Comparison of ENCODE assay signal across 26 mouse cellular contexts in genomic region chr5:133838286-133838685, GRCm38 (mm10).
DNase-seq lines count a peak whose midpoint lies in the region; ATAC-seq lines count a peak whose summit lies in the region.
"Had no signal": no experiment of that assay in that cellular context is flagged by ENCODE, and none has a peak within 500 bp of the region (broad histone marks: within the 10 kb centered on the region; RNA-seq: fewer than 3 reads in every experiment).

No protein-coding gene starts in this region.

- no peak overlapping the region for H3K4me3 ChIP-seq in hindbrain, embryonic 10.5 days
- no peak overlapping the region for H3K4me3 ChIP-seq in hindbrain, embryonic 13.5 days
- no peak overlapping the region for H3K4me3 ChIP-seq in embryonic facial prominence, embryonic 10.5 days
- no peak overlapping the region for H3K4me3 ChIP-seq in limb, embryonic 10.5 days
- H3K4me3 ChIP-seq: embryonic facial prominence, embryonic 12.5 days; forebrain, embryonic 13.5 days; forebrain, embryonic 15.5 days had no signal

- H3K9ac ChIP-seq in hindbrain, embryonic 13.5 days: no peak overlapping the region
- H3K9ac ChIP-seq: embryonic facial prominence, embryonic 12.5 days; forebrain, embryonic 13.5 days; forebrain, embryonic 15.5 days; forebrain, postnatal 0 days had no signal

- H3K36me3 ChIP-seq in hindbrain, embryonic 10.5 days: no peaks in the 10 kb centered on the region
- no peaks in the 10 kb centered on the region for H3K36me3 ChIP-seq in hindbrain, embryonic 13.5 days
- H3K36me3 ChIP-seq in embryonic facial prominence, embryonic 10.5 days (replicated peaks): no peaks in the 10 kb centered on the region
- H3K36me3 ChIP-seq in limb, embryonic 10.5 days: no peaks in the 10 kb centered on the region
- H3K36me3 ChIP-seq: embryonic facial prominence, embryonic 12.5 days; forebrain, embryonic 15.5 days; G1E had no signal

- no peak overlapping the region for H3K4me2 ChIP-seq in hindbrain, embryonic 13.5 days
- H3K4me2 ChIP-seq: embryonic facial prominence, embryonic 12.5 days; forebrain, embryonic 13.5 days; forebrain, embryonic 15.5 days had no signal

- 73% methylated on average over 5 of the region's 5 CpGs for WGBS in hindbrain, embryonic 10.5 days
- WGBS in hindbrain, embryonic 13.5 days: 88% methylated on average over 5 of the region's 5 CpGs
- 56% methylated on average over 5 of the region's 5 CpGs for WGBS in embryonic facial prominence, embryonic 10.5 days
- 59% methylated on average over 5 of the region's 5 CpGs for WGBS in limb, embryonic 10.5 days

- H3K27me3 ChIP-seq in hindbrain, embryonic 10.5 days (ENCODE audit: insufficient read depth, poor library complexity, severe bottlenecking): peaks cover 11% of the 10 kb centered on the region
- no peaks in the 10 kb centered on the region for H3K27me3 ChIP-seq in hindbrain, embryonic 13.5 days
- H3K27me3 ChIP-seq in embryonic facial prominence, embryonic 10.5 days (replicated peaks; ENCODE audit: low read depth, poor library complexity, severe bottlenecking): peaks cover 19% of the 10 kb centered on the region
- peaks cover 7% of the 10 kb centered on the region; the same call in 1 of the 2 replicates for H3K27me3 ChIP-seq in limb, embryonic 10.5 days (ENCODE audit: low read depth, poor library complexity, severe bottlenecking)
- H3K27me3 ChIP-seq: CH12.LX; embryonic facial prominence, embryonic 12.5 days; forebrain, embryonic 13.5 days; forebrain, embryonic 15.5 days; Patski had no signal

- no peaks in the 10 kb centered on the region; the same call in 1 of the 2 replicates for H3K4me1 ChIP-seq in hindbrain, embryonic 10.5 days (replicated peaks)
- H3K4me1 ChIP-seq in hindbrain, embryonic 13.5 days (replicated peaks): no peaks in the 10 kb centered on the region
- peaks cover 11% of the 10 kb centered on the region for H3K4me1 ChIP-seq in embryonic facial prominence, embryonic 10.5 days
- H3K4me1 ChIP-seq in limb, embryonic 10.5 days: peaks cover 19% of the 10 kb centered on the region
- H3K4me1 ChIP-seq: forebrain, embryonic 15.5 days had no signal

- peak; percentile 18 for DNase-seq in embryo, embryonic 10.5 days (ENCODE audit: low spot score)
- DNase-seq in embryo, embryonic 10 days (ENCODE audit: low spot score): no peak
- peak; percentile 12 for DNase-seq in hindbrain, embryonic 10.5 days (ENCODE audit: low spot score)
- peak; percentile 43 for DNase-seq in embryonic facial prominence, embryonic 10.5 days (ENCODE audit: low spot score)
- DNase-seq in limb, embryonic 10.5 days (ENCODE audit: low spot score): no peak
- DNase-seq in kidney, postnatal 36 days: no peak
- DNase-seq: adrenal gland, adult 8-10 months; adrenal gland, postnatal 14 days; adrenal gland, postnatal 36 days; B cell, adult 2 months; cerebellum, adult 11-12 months; cerebellum, adult 2 months; cerebellum, adult 9-10 months; cerebellum, postnatal 10 days; cerebellum, postnatal 25 days; forebrain, postnatal 0 days had no signal

- H3K27ac ChIP-seq in hindbrain, embryonic 10.5 days: no peak overlapping the region
- H3K27ac ChIP-seq in hindbrain, embryonic 13.5 days: no peak overlapping the region
- H3K27ac ChIP-seq in embryonic facial prominence, embryonic 10.5 days (replicated peaks): no peak overlapping the region
- H3K27ac ChIP-seq in limb, embryonic 10.5 days: peak overlapping the region; percentile 12; the same call in 1 of the 2 replicates
- H3K27ac ChIP-seq: embryonic facial prominence, embryonic 12.5 days; forebrain, embryonic 13.5 days; forebrain, embryonic 15.5 days had no signal

- H3K9me3 ChIP-seq in hindbrain, embryonic 10.5 days: no peaks in the 10 kb centered on the region
- H3K9me3 ChIP-seq in hindbrain, embryonic 13.5 days: no peaks in the 10 kb centered on the region
- no peaks in the 10 kb centered on the region for H3K9me3 ChIP-seq in embryonic facial prominence, embryonic 10.5 days
- H3K9me3 ChIP-seq in limb, embryonic 10.5 days (replicated peaks): no peaks in the 10 kb centered on the region
- H3K9me3 ChIP-seq: embryonic facial prominence, embryonic 12.5 days; forebrain, embryonic 13.5 days; forebrain, embryonic 15.5 days had no signal

- no peak for ATAC-seq in hindbrain, embryonic 13.5 days (ENCODE audit: low FRiP score)
- no peak for ATAC-seq in megakaryocyte, adult 5-6 weeks (ENCODE audit: poor library complexity, severe bottlenecking)
- ATAC-seq: activated CD4-positive, CD25-positive, alpha-beta regulatory T cell, adult 4 months; CD4-positive, CD25-positive, alpha-beta regulatory T cell, adult 4 months; forebrain, embryonic 13.5 days; forebrain, embryonic 15.5 days; forebrain, postnatal 0 days; Patski had no signal

Comparison
In these comparisons a context has a peak if more than half of its experiments do, and no peak if none do; other contexts are left out.
1. DNase-seq: peak in embryo, embryonic 10.5 days (single experiment), hindbrain, embryonic 10.5 days (single experiment) and embryonic facial prominence, embryonic 10.5 days (single experiment); none in embryo, embryonic 10 days (single experiment), limb, embryonic 10.5 days (single experiment) and kidney, postnatal 36 days (0 of 2).